Mouse (Mus musculus) G1E (cell line): Measurements from ENCODE around the gene Dtx4.

ENCODE experiments used
- CTCF ChIP-seq: IDR thresholded peaks from 2 replicates; pipeline ENCODE4 v1.5.1; 2012; ENCODE audit warnings: low read depth, low read length, inconsistent platforms, mixed read lengths
- GATA2 ChIP-seq: IDR thresholded peaks from 2 replicates; pipeline ENCODE4 v1.6.1; 2012; ENCODE audit warnings: low read depth, low read length, inconsistent platforms, borderline replicate concordance
- POLR2AphosphoS5 ChIP-seq: IDR thresholded peaks from 2 replicates; pipeline ENCODE4 v1.6.1; 2012; ENCODE audit warnings: low read depth, low read length, inconsistent platforms; ENCODE audit not compliant: insufficient replicate concordance
- TAL1 ChIP-seq: conservative IDR thresholded peaks from 2 replicates; pipeline ENCODE4 v1.6.1; 2012; ENCODE audit warnings: low read depth, low read length, inconsistent platforms, mixed read lengths

DNA sequence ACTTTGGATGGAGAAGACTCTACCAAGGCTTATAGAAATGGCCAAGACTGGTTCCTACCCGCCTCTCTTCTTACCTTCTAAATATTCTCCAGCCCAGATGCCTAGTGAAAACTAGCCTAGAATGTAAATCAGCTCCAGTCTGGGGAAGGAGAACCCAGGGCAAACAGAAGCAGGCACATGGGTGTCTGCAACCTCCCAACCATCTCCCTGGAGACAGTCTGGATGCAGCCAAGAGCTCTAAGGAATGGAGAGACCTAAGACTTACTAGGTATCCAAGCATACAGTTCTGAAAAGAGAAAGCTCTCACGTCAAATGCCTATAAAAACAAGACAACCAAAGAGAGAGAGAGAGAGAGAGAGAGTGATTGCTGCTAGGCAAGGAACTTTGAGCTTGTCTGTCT is 3.3 kb downstream of the Dtx4 start:
- TF ChIP-seq CTCF (no peak), TAL1 (no peak), POLR2AphosphoS5 (no peak), GATA2 (no peak)
